Mouse (Mus musculus) lung, embryonic 16.5 days (tissue): ENCODE data around the gene Rpl34. TPM values are rescaled to one million over a fixed set of nuclear protein-coding genes. Genes with fewer than 3 reads are reported as not detected.

Experiments
- ATAC-seq: fragments of 200-750 bp; cut with Nextera tagmentation; 2 replicates; pipeline ENCODE4 v1.8.0; 2017; ENCODE audit warnings: low read depth, mild to moderate bottlenecking, moderate library complexity
- H3K27ac ChIP-seq: fragments of 300-500 bp; sonication (generic); 2 replicates; pipeline ENCODE4 v1.5.1; 2014; ENCODE audit warnings: mild to moderate bottlenecking, control low read depth, low read length
- H3K27me3 ChIP-seq: fragments of 300-500 bp; sonication (generic); 2 replicates; pipeline ENCODE4 v1.6.1; 2014; ENCODE audit warnings: low read depth, low read length, mixed read lengths; ENCODE audit not compliant: control insufficient read depth, insufficient read depth
- H3K36me3 ChIP-seq: fragments of 300-500 bp; sonication (generic); 2 replicates; pipeline ENCODE4 v1.6.1; 2014; ENCODE audit warnings: low read length; ENCODE audit not compliant: control insufficient read depth, insufficient read depth
- H3K4me1 ChIP-seq: fragments of 300-500 bp; sonication (generic); replicated peaks from 2 replicates; pipeline ENCODE4 v1.6.1; 2014; ENCODE audit warnings: low read length, mixed read lengths; ENCODE audit not compliant: control insufficient read depth, insufficient read depth
- H3K4me2 ChIP-seq: fragments of 300-500 bp; sonication (generic); 2 replicates; pipeline ENCODE4 v1.6.1; 2014; ENCODE audit warnings: low read depth, low read length, control low read depth
- H3K4me3 ChIP-seq: fragments of 300-500 bp; sonication (generic); 2 replicates; pipeline ENCODE4 v1.5.1; 2014; ENCODE audit warnings: mild to moderate bottlenecking, low read length, control low read depth
- H3K9ac ChIP-seq: fragments of 300-500 bp; sonication (generic); 2 replicates; pipeline ENCODE4 v1.6.1; 2014; ENCODE audit warnings: low read length, control low read depth
- H3K9me3 ChIP-seq: fragments of 300-500 bp; sonication (generic); 2 replicates; pipeline ENCODE4 v1.6.1; 2016; ENCODE audit warnings: low read length; ENCODE audit not compliant: control insufficient read depth
- WGBS: fragments of 180-500 bp; shearing (Covaris S2); extraction: QIAGEN DNeasy Blood & Tissue Kit; methylation state at CpG from one replicate; pipeline ENCODE4 v1.1.7; 2014; 5-methylcytosine and 5-hydroxymethylcytosine counted together
- polyA plus RNA-seq: library from polyadenylated mRNA; unstranded; fragments of >200 nt; fragmentation: Nextera tagmentation; extraction: Ambion mirVana; gene quantifications from 2 replicates; pipeline ENCODE4 v1.2.1, GENCODE M21; 2015

Gene Rpl34
- polyA plus RNA-seq, 1 experiment from 2014 or later = 840 TPM

DNA sequence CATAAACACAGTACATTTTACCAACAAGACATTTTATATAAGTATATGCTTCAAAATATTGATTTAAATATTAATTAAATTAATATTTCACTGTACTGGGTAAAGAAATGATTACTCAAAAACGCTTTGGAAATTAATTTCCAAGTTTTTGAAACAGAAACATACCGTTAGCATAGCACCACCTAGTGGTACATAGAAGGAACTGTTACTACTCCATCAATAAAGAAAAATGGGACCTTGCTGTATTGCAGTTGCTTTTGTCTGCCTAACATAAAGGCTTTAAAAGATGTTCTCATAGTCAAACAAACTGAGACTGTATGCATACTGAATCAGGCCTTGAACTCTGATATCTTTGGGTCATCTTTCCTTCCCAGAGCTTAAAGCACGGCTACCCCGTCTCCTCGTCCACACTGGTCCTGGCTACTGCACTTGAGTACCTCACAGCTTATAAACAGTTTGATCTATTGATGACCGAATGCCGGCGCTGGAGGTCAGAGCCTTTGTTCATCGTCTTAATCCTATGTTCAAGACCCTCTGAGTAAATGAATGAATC is 36.1 kb downstream of the Rpl34 start:
- H3K4me3 ChIP-seq = no peak overlapping the region
- ATAC-seq = no peak
- no peak overlapping the region for H3K4me2 ChIP-seq
- no peak overlapping the region for H3K9ac ChIP-seq
- peaks cover 13% of the 10 kb centered on the region for H3K36me3 ChIP-seq
- H3K27me3 ChIP-seq = no peaks in the 10 kb centered on the region
- H3K9me3 ChIP-seq = no peaks in the 10 kb centered on the region
- H3K27ac ChIP-seq = no peak overlapping the region
- WGBS = 45% methylated on average over 9 of the region's 9 CpGs
- H3K4me1 ChIP-seq = peaks cover 9% of the 10 kb centered on the region

GRCm38 (mm10) chr3:130691596-130692170 is 38.5 kb downstream of the Rpl34 start:
- peaks cover 13% of the 10 kb centered on the region for H3K36me3 ChIP-seq
- H3K4me1 ChIP-seq = peaks cover 9% of the 10 kb centered on the region
- 28% methylated on average over 12 of the region's 12 CpGs for WGBS
- no peaks in the 10 kb centered on the region for H3K9me3 ChIP-seq
- peak; percentile 21; the same call in 1 of the 2 replicates for ATAC-seq
- peak overlapping the region; percentile 50 for H3K4me3 ChIP-seq
- H3K9ac ChIP-seq = peak overlapping the region; percentile 62
- H3K4me2 ChIP-seq = peak overlapping the region; percentile 68
- H3K27ac ChIP-seq = peak overlapping the region; percentile 73
- no peaks in the 10 kb centered on the region for H3K27me3 ChIP-seq

- H3K27ac ChIP-seq = peak overlapping the region; percentile 73
- H3K9me3 ChIP-seq = no peaks in the 10 kb centered on the region
- peak; percentile 80 for ATAC-seq
- H3K9ac ChIP-seq = peak overlapping the region; percentile 62
- 8% methylated on average over 20 of the region's 20 CpGs for WGBS
- peaks cover 13% of the 10 kb centered on the region for H3K36me3 ChIP-seq
- H3K27me3 ChIP-seq = no peaks in the 10 kb centered on the region
- H3K4me2 ChIP-seq = peak overlapping the region; percentile 68
- H3K4me3 ChIP-seq = peak overlapping the region; percentile 50
- peaks cover 9% of the 10 kb centered on the region for H3K4me1 ChIP-seq
These were observed 39.2 kb downstream of the Rpl34 start for GRCm38 (mm10) chr3:130690834-130691595.

- Histone ChIP-seq H3K36me3 (peaks cover 2% of the 10 kb centered on the region), H3K4me1 (peaks cover 9% of the 10 kb centered on the region), H3K4me3 (no peak overlapping the region), H3K9ac (no peak overlapping the region), H3K4me2 (0 out of 2 replicates have a peak overlapping the region, but pooled peaks have one; percentile 15), H3K27me3 (no peaks in the 10 kb centered on the region), H3K9me3 (no peaks in the 10 kb centered on the region), H3K27ac (no peak overlapping the region)
- WGBS = 14% methylated on average over 12 of the region's 12 CpGs
- ATAC-seq = no peak
These were observed 40.6 kb downstream of the Rpl34 start for GRCm38 (mm10) chr3:130689630-130690029.

GRCm38 (mm10) chr3:130687051-130687450 is 43.1 kb downstream of the Rpl34 start:
- no peak for ATAC-seq
- H3K4me3 ChIP-seq = no peak overlapping the region
- WGBS = 88% methylated on average over 1 of the region's 1 CpGs
- H3K9ac ChIP-seq = no peak overlapping the region
- H3K27me3 ChIP-seq = no peaks in the 10 kb centered on the region
- H3K4me1 ChIP-seq = peaks cover 9% of the 10 kb centered on the region
- no peak overlapping the region for H3K27ac ChIP-seq
- H3K9me3 ChIP-seq = no peaks in the 10 kb centered on the region
- H3K4me2 ChIP-seq = no peak overlapping the region
- H3K36me3 ChIP-seq = no peaks in the 10 kb centered on the region

GRCm38 (mm10) chr3:130685014-130685366 is 45.2 kb downstream of the Rpl34 start:
- Histone ChIP-seq H3K4me3 (no peak overlapping the region), H3K36me3 (no peaks in the 10 kb centered on the region), H3K9me3 (no peaks in the 10 kb centered on the region), H3K27ac (no peak overlapping the region), H3K4me2 (no peak overlapping the region), H3K9ac (no peak overlapping the region), H3K4me1 (no peaks in the 10 kb centered on the region), H3K27me3 (no peaks in the 10 kb centered on the region)
- WGBS = 64% methylated on average over 8 of the region's 8 CpGs
- ATAC-seq = peak; percentile 36

DNA sequence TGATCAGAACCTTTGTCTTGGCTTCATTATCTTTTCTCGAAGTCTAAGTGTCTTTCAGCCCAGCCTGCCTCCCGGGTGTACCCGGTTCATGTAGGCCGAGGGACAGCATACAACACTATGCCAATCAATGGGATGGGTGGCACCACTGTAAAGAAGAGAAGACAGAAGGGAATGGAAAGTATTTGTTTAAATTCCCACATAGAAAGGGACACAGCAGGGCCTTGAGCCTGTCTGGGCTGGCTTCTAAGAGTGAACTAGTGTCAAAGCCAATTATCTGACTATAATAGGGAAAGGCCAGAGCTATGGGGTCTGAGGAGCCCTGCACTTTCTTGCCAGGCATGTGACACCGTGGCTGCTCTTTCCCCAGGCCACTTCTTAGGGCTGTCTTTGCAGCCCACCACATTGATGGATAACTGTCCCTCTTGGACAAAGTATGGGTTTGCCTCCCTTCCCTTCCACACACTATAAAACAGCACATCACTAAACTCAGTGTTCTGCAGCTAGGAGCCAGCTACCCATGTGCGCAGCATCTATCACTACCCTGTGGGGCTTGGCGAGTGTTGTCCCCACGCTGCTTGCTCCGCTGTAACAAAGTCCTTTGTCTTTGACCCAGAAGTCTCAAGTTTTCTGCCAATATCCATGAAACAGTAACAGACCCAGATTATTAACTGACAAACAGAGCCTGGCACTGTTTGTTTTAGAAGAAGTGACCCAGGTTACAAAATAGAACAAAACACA is 45.8 kb downstream of the Rpl34 start:
- Histone ChIP-seq H3K27me3 (no peaks in the 10 kb centered on the region), H3K27ac (no peak overlapping the region), H3K4me1 (no peaks in the 10 kb centered on the region), H3K9me3 (no peaks in the 10 kb centered on the region), H3K4me2 (no peak overlapping the region), H3K4me3 (no peak overlapping the region), H3K36me3 (no peaks in the 10 kb centered on the region), H3K9ac (no peak overlapping the region)
- no peak for ATAC-seq
- 84% methylated on average over 9 of the region's 9 CpGs for WGBS

GRCm38 (mm10) chr3:130683836-130684235 is 46.4 kb downstream of the Rpl34 start:
- no peaks in the 10 kb centered on the region for H3K27me3 ChIP-seq
- no peaks in the 10 kb centered on the region for H3K4me1 ChIP-seq
- H3K36me3 ChIP-seq = no peaks in the 10 kb centered on the region
- WGBS = 74% methylated on average over 8 of the region's 8 CpGs
- H3K9ac ChIP-seq = no peak overlapping the region
- no peak overlapping the region for H3K27ac ChIP-seq
- no peak for ATAC-seq
- no peak overlapping the region for H3K4me2 ChIP-seq
- no peaks in the 10 kb centered on the region for H3K9me3 ChIP-seq
- no peak overlapping the region for H3K4me3 ChIP-seq

DNA sequence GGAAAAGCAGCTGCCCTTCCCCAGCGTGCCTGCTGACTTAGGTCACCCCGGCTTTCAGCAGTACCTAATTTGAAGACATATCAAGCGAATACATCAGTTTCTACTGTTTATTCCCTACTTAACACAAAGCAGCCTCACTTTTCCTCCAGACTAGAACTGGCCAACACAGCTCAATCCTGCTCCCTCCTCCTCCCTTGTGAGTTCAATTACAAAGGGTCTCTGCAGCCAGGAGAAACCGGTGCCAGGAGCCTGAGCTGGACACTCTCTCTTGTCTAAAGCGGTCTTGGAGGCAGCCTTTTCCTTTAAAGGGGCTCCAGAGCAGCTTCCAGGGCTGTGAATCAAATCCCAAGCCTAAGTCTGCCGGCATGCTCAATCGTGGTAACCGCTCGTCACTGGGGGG is 48.0 kb downstream of the Rpl34 start:
- no peak overlapping the region for H3K9ac ChIP-seq
- no peaks in the 10 kb centered on the region for H3K9me3 ChIP-seq
- H3K4me1 ChIP-seq = no peaks in the 10 kb centered on the region
- no peak overlapping the region for H3K27ac ChIP-seq
- H3K36me3 ChIP-seq = no peaks in the 10 kb centered on the region
- WGBS = 77% methylated on average over 9 of the region's 9 CpGs
- no peak overlapping the region for H3K4me2 ChIP-seq
- no peaks in the 10 kb centered on the region for H3K27me3 ChIP-seq
- no peak overlapping the region for H3K4me3 ChIP-seq
- no peak for ATAC-seq
